Mouse (Mus musculus) thymus, postnatal 4 days (tissue): Measurements from ENCODE around the gene Rcor3.

Experiments
- DNase-seq: peaks from one replicate; pipeline ENCODE4 v3.0.0; 2021

Rcor3 gene

DNA sequence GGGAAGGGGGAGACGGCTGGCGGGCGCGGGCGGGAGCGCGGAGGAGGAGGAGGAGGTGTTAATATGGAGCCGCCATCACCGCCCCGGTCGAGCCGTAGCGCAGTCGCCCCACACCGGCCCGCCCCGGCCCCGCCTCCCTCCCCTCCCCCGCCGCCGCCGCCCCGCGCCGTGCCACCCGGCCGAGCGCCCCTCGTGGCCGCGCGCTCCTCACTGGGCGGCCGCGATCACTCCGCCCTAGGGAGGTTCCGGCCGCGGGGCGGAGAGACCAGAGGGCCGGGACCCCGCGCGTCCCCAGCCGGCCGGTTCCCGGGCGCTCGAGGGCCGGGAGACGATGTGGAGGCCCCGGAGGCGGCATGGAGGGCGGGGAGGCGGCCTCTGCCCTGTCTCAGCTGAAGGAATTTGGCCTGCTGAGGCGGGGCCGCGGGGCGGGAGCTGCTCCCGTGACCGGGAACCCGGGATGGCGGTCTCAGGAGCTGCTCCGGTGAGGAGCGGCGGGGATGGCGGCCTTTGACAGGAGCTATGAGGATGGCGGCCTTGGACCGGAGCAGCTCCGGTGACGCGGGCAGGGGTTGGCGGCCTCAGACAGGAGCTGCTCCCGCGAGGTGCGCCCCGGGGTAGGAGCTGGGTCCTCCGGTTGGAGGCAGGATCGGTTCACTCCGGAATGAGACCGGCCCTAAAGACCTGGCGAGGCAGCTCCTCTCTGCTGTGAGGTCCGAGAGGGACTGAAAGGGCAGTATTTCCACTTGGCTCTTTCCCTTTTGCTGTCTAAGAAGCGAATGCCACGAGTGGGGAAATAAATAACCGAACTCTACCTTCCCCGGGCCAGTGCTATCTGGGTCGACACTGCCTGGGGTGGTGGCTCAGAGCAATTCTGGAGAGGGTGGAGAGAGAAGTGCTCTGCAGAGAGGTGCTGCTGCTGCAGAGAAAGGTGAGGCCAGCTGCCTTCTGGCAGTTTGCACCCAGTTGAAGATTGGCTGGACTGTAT is at the start of gene Rcor3:
TSS of gene Rcor3 (minus strand) at position 137 of the 985 bp plus-strand sequence.
- peak; percentile 81 for DNase-seq

DNA sequence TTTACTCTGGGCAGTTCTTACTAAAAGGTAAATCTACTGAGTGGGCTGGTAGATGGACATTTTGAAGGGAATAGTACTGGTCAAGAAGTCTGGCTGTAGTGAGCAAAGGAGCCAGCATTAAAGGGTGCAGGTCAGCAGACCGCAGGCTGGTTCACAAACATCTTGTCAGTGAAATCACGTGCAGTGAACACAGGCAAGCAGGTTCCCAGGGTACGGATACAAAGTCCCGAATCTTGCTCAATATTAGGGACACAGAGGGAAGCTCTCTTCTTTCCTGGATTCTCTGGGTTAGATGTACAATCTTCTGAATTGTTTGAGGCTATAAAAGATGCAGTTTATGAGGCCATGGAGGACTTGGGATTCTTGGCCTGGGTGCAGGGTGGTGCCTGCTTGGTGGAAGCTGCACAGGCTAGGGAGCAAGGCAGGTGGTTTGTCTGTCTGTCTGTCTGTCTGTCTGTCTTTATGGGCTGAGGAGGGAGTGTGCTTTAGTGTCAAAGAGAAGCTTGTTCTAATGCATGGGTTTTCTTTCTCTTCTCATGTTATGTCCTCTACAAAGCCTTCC is 43.9 kb upstream of the Rcor3 start:
- no peak for DNase-seq

GRCm38 (mm10) chr1:192179877-192180276 is 42.0 kb upstream of the Rcor3 start:
- no peak for DNase-seq

DNA sequence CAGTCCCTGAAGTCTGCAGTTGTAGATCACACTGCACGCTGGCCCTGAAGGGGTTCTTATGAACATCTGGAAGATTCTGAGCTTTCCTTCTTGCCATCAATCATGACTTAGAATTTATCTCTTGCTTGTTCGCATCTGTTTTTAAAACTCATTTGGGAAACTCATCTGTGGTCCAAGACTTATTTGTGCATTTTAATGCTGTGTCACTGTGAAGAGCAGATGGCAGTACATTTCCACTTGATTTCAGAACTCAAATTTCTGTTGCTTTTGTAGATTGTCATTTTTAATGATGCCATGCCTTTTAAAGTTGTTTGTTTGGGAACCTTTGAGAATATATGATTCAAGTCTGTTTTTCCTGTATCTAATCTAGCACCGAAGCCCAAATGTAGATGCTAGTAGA is 33.6 kb upstream of the Rcor3 start:
- no peak for DNase-seq

GRCm38 (mm10) chr1:192151179-192151578 is 13.3 kb upstream of the Rcor3 start:
- DNase-seq, result no peak

- DNase-seq, result no peak
Observed at GRCm38 (mm10) chr1:192140313-192140712, 2.5 kb upstream of the Rcor3 start.

DNA sequence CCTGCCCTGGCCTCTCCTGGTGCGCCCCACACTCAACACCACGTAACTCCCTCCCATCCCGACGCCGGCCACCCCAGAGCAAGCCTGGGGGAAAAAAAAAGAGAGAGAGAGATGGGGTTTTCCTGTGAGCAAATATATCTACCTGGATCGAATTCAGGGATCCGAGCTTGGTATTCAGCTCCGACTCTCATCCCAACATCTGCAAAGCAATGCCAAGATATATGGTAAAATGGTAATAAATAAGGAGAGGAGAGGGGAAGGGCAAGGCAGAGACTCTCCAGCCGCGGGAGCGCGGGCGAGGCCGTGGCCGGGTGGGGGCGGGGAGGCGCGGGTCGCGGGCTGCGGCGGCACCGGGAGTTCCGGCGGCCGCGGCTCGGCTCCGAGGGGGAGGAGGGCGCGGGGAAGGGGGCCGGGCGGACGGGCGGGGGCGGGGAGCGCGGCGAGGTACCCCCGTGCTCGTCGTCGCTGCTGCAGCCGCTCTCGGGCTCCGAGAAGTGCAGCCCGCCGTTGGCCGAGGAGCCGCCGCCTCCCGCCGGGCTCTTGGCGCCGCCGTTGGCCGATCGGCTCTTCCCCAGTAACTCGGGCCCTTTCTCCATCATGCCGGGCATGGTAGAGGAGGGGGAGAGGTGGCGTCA is 454 bp downstream of the Rcor3 start:
- peak; percentile 63 for DNase-seq

DNA sequence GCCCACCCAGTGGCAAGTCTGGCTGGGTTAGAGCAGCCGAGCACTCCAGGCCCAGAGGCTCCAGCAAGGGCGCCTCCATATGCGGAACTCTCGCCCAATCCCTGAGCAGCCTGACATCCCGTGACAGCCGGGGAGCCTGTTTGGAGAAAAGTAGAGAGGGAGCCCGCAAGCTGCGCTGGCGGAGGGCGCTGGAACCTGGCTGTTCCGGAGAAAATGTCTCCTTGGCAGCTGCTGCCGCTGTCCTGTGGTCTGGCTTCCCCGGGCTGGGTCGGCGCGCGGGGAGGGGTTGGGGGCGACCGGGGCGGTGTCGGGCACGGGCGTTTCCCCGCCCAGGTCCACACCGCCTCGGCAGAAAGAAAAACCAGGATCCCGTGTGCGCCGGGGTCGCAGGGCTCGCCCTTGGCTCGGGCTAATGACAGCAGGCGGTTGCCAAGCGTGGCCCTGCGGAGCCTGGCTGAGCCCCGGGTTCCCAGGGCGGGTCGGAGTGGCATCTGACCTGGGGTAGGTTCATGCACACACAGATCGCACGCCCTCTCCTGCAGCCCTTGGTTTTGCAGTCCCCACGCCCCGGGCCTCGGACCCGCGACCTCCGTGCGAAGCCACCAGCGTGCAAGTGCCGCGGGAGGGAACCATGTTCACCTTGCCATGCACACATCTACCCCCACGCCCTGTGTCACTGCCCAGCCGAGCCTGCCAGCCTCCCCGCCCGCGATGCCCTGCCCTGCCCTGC is 1.1 kb downstream of the Rcor3 start:
- DNase-seq, result peak; percentile 75

DNA sequence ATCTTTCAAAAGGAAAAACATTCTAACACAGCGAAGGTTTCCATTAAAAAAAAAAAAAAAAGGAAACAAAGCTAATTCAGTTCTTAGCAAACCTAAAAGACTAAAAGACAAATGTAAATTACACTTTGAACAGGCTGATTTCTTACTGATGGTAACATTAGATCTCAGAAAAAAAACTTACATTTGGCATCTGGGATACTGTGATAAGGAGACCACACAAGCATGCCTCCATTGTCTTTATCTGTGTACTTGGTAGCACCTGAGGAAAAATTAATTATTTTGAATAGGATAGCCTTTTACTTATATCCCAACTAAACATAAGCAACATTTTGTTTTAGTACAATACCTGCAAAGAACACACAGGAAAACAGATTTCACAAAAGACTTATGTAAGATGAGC is 7.7 kb downstream of the Rcor3 start:
- no peak for DNase-seq

- DNase-seq, result no peak
Observed at GRCm38 (mm10) chr1:192128343-192128742, 9.5 kb downstream of the Rcor3 start.

- DNase-seq, result no peak
Observed at GRCm38 (mm10) chr1:192125761-192126160, 12.1 kb downstream of the Rcor3 start.

DNA sequence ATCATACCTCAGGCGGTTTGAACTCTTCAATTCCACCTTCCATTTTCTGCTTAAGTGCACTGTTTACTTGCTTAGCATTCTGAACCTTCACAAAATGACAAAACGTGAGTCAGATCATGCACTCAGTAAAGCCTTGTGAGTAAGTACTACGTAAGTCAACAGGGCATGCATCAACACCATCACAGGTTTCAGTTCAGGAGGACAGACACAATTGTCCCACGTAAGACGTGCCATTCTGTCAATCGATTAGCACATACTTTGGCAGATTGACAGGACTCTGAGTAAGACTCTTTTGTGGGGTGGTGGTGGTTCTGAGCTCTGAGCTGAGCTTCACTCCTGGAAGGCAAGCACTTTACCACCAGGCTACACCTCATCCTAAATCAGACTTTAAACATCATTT is 21.6 kb downstream of the Rcor3 start:
- no peak for DNase-seq

DNA sequence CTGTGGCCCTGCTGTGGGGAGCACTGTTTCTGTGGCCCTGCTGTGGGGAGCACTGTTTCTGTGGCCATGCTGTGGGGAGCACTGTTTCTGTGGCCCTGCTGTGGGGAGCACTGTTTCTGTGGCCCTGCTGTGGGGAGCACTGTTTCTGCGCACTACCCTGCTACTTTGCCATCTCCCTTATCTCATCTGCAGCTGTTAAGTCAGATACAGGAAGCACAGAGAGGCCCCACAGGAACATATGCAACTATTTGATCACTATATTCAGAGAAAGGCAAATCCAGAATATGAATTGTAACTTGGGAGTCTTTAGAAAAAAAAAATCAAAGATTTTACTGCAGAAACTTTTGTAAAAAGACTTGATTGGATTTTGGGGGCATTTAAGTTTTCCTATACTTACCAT is 22.5 kb downstream of the Rcor3 start:
- DNase-seq, result no peak

GRCm38 (mm10) chr1:192109169-192109568 is 28.7 kb downstream of the Rcor3 start:
- no peak for DNase-seq

DNA sequence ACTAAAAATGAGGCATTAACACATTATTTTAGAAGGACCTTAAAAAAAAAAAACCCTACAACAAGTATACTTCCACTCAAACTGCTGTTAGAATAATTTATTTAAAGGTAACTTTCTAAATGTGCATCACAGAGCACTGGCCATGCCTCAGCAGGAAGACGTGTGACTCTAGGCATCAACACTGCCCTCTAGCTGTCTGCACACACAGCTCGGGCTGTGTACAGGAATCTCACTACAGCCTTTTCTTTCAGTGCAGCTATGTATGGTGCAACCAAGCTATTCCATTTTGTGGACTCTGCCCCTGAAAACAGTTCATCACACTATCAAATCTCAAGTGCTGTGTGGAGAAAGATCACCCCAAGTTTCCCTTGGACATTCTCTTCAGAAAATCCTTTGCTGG is 30.5 kb downstream of the Rcor3 start:
- DNase-seq, result peak; percentile 64

DNA sequence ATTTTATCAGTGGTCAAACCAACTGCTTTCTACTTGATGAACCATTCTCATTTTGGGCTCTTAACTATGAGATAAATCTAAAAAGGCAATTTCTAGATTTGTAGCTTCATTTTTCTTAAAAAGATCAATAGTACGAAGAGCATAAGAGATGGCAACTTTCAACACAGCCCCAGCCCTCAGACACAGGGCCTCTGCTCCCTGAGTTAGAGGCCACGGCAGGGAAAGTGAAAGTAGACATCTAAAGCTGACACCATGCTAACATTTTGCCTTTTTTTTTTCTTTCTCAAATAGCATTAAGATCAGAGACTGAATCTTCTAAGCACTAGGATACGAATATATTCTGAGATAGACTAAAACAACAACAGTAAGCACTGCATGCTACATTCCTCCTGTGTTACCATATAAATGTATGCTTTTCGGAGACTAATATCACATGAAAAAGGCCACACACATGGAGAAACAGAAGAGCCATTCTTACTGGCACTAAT is 31.9 kb downstream of the Rcor3 start:
- peak; percentile 28 for DNase-seq

DNA sequence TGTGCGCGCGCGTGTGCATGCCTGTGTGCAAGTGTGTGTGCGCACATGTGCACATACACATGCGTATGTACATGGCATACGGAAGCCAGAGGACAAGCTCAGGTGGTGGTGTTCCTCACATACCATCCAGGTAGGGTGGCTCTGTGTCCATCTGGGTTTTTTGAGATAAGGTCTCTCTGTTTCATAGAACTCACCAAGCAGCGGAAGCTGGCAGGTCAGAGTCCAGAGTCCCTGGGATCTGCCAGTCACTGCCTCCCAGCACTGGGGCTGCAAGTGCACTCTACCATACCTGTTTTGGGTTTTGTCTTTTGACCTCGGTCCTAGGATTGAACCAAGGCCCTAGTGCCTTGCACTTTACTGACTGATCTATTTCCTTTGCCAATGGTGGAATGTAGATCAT is 33.8 kb downstream of the Rcor3 start:
- DNase-seq, result no peak

- DNase-seq, result no peak
Observed at GRCm38 (mm10) chr1:192103176-192103575, 34.7 kb downstream of the Rcor3 start.

DNA sequence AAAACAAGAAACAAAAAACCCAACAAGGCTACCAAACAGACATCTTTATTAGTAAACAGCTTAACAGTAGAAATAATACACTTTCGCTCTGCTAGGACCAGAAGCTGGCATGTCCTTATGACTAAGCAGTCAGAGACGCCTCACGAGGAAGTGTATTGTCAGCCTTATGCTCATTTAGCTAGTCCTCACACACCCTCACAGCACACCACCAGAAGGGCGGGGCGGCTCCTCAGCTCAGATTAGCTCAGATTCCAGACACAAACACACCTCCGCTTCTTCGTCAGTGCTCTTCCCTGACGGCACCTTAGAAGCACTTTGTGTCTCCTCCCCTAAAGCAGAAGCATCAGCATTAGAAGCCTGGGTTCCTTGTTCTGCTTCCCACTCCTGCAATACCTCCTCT is 36.5 kb downstream of the Rcor3 start:
- no peak for DNase-seq

- no peak for DNase-seq
Observed at GRCm38 (mm10) chr1:192100742-192101141, 37.1 kb downstream of the Rcor3 start.

DNA sequence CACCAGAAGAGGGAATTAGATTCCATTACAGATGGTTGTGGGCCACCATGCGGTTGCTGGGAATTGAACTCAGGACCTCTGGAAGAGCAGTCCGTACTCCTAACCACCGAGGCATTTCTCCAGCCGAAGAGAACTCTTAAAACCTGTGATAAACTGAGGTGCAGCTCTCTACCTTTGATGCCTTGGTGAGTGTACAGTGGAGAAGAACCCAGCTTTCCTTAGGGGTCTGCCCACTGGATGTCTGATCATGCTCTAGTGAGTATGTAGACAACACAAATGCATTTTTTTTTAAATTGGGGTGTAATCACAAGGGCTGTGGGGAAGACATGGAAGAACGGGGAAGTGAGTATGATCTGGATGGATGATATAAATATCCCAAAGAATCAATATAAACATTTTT is 42.2 kb downstream of the Rcor3 start:
- no peak for DNase-seq

DNA sequence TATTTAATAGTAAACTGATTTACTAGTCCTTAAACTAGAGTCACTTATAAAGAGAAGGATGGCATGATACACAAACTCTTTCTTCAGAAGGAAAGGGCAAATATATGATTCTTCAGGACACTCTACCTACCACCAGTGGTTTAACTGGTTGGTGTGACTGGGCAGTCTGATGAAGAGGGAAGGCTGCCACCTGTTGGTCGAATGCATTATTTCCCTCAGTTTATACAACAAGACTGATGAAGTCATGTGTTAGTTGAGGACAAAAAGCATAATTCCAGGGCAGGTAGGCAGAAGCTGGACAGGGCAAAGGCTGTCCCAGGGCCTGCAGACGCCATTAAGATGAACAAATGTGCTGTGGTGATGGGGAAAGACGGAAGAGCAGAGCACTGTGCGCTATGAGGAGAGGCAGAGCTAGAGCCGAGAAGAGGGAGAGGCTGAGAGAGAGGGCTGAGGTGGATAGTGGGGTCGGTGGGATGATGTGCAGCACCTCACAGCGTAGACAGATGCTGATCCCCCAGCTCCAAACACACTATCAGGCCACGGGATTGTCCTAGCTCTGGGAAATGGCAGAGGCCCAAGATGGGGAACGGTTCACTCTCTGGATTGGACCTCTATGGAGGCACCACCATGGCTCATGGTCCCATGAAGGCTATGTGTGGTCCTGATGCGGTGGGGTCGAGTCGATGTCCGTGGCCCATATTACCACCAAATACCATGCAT is 43.3 kb downstream of the Rcor3 start:
- peak; percentile 81 for DNase-seq
